Mouse (Mus musculus) liver, embryonic 11.5 days (tissue): ENCODE data around the gene Olfr250. TPM values are rescaled to one million over a fixed set of nuclear protein-coding genes. Genes with fewer than 3 reads are reported as not detected.
"Not testable (repeated sequence)": the region's sequence is repeated elsewhere in the genome, so short reads cannot be mapped to it uniquely, and the experiment has no call there.

Experiments used
- ATAC-seq: fragments of 200-750 bp; cut with Nextera tagmentation; replicated peaks from 2 replicates; pipeline ENCODE4 v1.8.0; 2017; ENCODE audit warnings: moderate number of reproducible peaks, mild to moderate bottlenecking, moderate TSS enrichment, moderate library complexity; ENCODE audit not compliant: low FRiP score
- DNase-seq: peaks from one replicate; pipeline ENCODE4 v3.0.0-alpha.2; 2017; ENCODE audit warnings: low spot score
- H3K27ac ChIP-seq: fragments of 300-500 bp; sonication (generic); 2 replicates; pipeline ENCODE4 v1.5.1; 2014; ENCODE audit warnings: mild to moderate bottlenecking, low read depth, low read length, control low read depth
- H3K27me3 ChIP-seq: fragments of 300-500 bp; sonication (generic); replicated peaks from 2 replicates; pipeline ENCODE4 v1.6.1; 2014; ENCODE audit warnings: low read length, mixed read lengths; ENCODE audit not compliant: control insufficient read depth, insufficient read depth
- H3K36me3 ChIP-seq: fragments of 300-500 bp; sonication (generic); 2 replicates; pipeline ENCODE4 v1.6.1; 2014; ENCODE audit warnings: mild to moderate bottlenecking, low read length, moderate library complexity, mixed read lengths; ENCODE audit not compliant: control insufficient read depth, insufficient read depth
- H3K4me1 ChIP-seq: fragments of 300-500 bp; sonication (generic); replicated peaks from 2 replicates; pipeline ENCODE4 v1.6.1; 2014; ENCODE audit warnings: low read length, mixed read lengths; ENCODE audit not compliant: control insufficient read depth, insufficient read depth
- H3K4me2 ChIP-seq: fragments of 300-500 bp; sonication (generic); 2 replicates; pipeline ENCODE4 v1.6.1; 2014; ENCODE audit warnings: mild to moderate bottlenecking, control low read depth, moderate library complexity
- H3K4me3 ChIP-seq: fragments of 300-500 bp; sonication (generic); 2 replicates; pipeline ENCODE4 v1.5.1; 2014; ENCODE audit warnings: low read depth, low read length, control low read depth
- H3K9ac ChIP-seq: fragments of 300-500 bp; sonication (generic); 2 replicates; pipeline ENCODE4 v1.6.1; 2014; ENCODE audit warnings: low read depth, low read length, control low read depth
- H3K9me3 ChIP-seq: fragments of 300-500 bp; sonication (generic); 2 replicates; pipeline ENCODE4 v1.6.1; 2016; ENCODE audit warnings: low read length, inconsistent platforms, mixed read lengths; ENCODE audit not compliant: control insufficient read depth
- WGBS: fragments of 180-500 bp; shearing (Covaris S2); extraction: QIAGEN DNeasy Blood & Tissue Kit; methylation state at CpG from one replicate; pipeline ENCODE4 v1.1.7; 2014; 5-methylcytosine and 5-hydroxymethylcytosine counted together
- polyA plus RNA-seq: library from polyadenylated mRNA; unstranded; fragments of >200 nt; fragmentation: Nextera tagmentation; extraction: Ambion mirVana; gene quantifications from 2 replicates; pipeline ENCODE4 v1.2.1, GENCODE M21; 2014

The Olfr250 gene
- not detected in 2 replicates for polyA plus RNA-seq

DNA sequence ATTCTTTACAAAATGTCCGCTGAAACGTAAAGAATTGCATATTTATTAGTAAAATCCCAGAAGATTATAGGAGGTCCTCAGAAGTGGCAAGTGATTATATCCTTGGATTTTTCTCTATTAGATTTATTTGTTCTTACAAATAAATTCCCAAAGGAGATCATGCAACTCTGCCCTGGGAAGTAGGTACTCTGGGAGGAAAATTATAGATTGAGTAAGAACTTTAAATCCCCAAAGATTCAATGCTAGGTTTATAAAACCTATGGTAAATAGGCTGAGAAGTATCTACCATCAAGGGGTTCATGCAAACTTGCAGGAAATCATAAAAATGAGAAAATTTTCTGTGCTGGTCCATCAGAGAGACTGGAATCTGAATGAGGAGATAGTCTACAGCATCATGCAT lies at the start of gene Olfr250:
Olfr250 (plus strand) TSS at position 301 of the 400 bp plus-strand sequence.
- Histone ChIP-seq H3K27me3 (no peaks in the 10 kb centered on the region), H3K4me1 (no peaks in the 10 kb centered on the region), H3K9ac (no peak within 1 kb of the TSS), H3K9me3 (no peaks in the 10 kb centered on the region), H3K4me2 (no peak within 1 kb of the TSS), H3K27ac (no peak within 1 kb of the TSS), H3K36me3 (no peaks in the 10 kb centered on the region), H3K4me3 (no peak within 1 kb of the TSS)
- no peak for DNase-seq
- 87% methylated on average over 2 of the region's 2 CpGs for WGBS
- ATAC-seq: no peak

DNA sequence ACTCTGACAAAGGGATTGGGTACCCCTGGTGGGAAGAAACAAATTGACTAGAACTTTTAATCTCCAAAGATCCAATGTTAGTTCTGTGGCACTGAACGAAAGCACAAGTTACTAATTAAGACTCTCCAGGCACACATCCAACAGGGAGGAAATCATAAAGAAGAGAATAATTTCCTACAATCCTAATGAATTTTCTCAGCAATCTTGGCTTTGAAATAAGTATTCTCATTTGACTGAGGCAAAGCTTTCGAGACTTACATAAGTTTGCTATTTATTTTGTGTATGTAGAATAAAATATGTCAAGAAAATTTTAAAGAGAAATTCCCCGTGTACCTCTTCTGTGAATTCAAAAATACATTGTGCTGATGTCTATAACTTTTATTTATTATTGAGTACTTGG lies 37.9 kb upstream of the Olfr250 start, which contains the start of gene Olfr25:
Olfr25 (plus strand) TSS at position 301 of the 400 bp plus-strand sequence.
- no peaks in the 10 kb centered on the region for H3K4me1 ChIP-seq
- H3K36me3 ChIP-seq: no peaks in the 10 kb centered on the region
- DNase-seq (no peak), ATAC-seq (no peak)
- no peak within 1 kb of the TSS for H3K4me3 ChIP-seq
- WGBS: 74% methylated on average over 3 of the region's 3 CpGs
- H3K27ac ChIP-seq: no peak within 1 kb of the TSS
- no peaks in the 10 kb centered on the region for H3K9me3 ChIP-seq
- H3K9ac ChIP-seq: no peak within 1 kb of the TSS
- no peak within 1 kb of the TSS for H3K4me2 ChIP-seq
- H3K27me3 ChIP-seq: no peaks in the 10 kb centered on the region

GRCm38 (mm10) chr9:38348111-38348510 lies 18.6 kb upstream of the Olfr250 start, which contains the start of gene Olfr898:
Gene Olfr898 (plus strand): TSS chr9:38348411.
- Histone ChIP-seq H3K36me3 (no peaks in the 10 kb centered on the region), H3K4me3 (no peak within 1 kb of the TSS), H3K9ac (no peak within 1 kb of the TSS), H3K4me2 (no peak within 1 kb of the TSS), H3K27me3 (no peaks in the 10 kb centered on the region), H3K27ac (no peak within 1 kb of the TSS), H3K9me3 (no peaks in the 10 kb centered on the region), H3K4me1 (no peaks in the 10 kb centered on the region)
- no peak for DNase-seq
- no peak for ATAC-seq
- 83% methylated on average over 4 of the region's 4 CpGs for WGBS

DNA sequence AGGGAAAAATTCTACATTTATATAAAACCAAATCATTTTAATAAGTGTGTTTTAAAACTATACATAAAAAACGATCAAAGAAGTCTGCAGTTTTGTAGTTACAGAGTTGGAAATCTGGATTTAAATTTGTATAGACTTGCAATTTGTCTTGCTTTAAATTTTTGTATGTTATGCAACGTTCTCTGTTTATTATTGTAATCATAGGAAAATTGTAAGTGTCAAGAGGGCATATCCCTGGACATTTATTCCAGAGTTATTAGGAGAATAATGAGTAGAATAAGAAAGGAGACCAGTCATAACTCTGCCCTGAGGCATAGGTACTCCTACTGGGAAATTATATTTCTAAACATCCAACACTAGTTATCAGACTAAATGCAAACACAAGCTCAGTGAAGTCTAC lies 10.1 kb downstream of the Olfr250 start, which contains the start of gene Olfr251:
Olfr251 (plus strand) TSS at position 301 of the 400 bp plus-strand sequence.
- H3K36me3 ChIP-seq: no peaks in the 10 kb centered on the region
- ATAC-seq (no peak), DNase-seq (no peak)
- H3K9ac ChIP-seq: no peak within 1 kb of the TSS
- H3K27ac ChIP-seq: no peak within 1 kb of the TSS
- 53% methylated on average over 2 of the region's 2 CpGs for WGBS
- no peaks in the 10 kb centered on the region for H3K4me1 ChIP-seq
- no peaks in the 10 kb centered on the region for H3K9me3 ChIP-seq
- no peaks in the 10 kb centered on the region for H3K27me3 ChIP-seq
- H3K4me2 ChIP-seq: no peak within 1 kb of the TSS
- no peak within 1 kb of the TSS for H3K4me3 ChIP-seq

GRCm38 (mm10) chr9:38401398-38401797 lies 34.7 kb downstream of the Olfr250 start, which contains the start of gene Olfr147:
Gene Olfr147 (plus strand): TSS chr9:38401698.
- Histone ChIP-seq H3K4me3 (no peak within 1 kb of the TSS), H3K4me1 (no peaks in the 10 kb centered on the region), H3K9ac (no peak within 1 kb of the TSS), H3K27me3 (no peaks in the 10 kb centered on the region), H3K9me3 (no peaks in the 10 kb centered on the region), H3K36me3 (no peaks in the 10 kb centered on the region), H3K4me2 (no peak within 1 kb of the TSS), H3K27ac (no peak within 1 kb of the TSS)
- ATAC-seq (no peak), DNase-seq (no peak)
- WGBS: 87% methylated on average over 1 of the region's 1 CpGs

DNA sequence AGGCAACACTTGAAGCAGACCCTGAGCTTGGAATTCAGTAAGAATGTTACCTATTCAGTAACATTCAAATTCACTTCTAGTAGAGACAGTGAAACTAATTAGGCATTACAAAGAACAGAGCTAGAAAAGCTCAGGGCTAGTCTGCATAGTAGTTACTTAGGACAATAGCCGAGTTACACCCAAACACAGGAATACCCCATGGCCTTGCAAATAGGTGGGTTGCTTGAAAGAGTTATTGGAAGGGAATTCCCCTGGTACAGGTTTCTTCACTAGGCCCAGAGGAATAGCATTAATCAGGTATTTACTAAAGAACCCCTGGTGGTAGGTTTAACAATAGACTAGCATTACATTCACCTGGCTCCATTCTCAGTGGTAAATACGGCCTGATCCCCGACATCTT lies 40.8 kb downstream of the Olfr250 start:
- H3K36me3 ChIP-seq, H3K4me2 ChIP-seq, H3K9me3 ChIP-seq, DNase-seq, H3K4me3 ChIP-seq, H3K27me3 ChIP-seq, H3K9ac ChIP-seq, H3K27ac ChIP-seq, ATAC-seq, H3K4me1 ChIP-seq: not testable (repeated sequence)
- 84% methylated on average over 3 of the region's 3 CpGs for WGBS

DNA sequence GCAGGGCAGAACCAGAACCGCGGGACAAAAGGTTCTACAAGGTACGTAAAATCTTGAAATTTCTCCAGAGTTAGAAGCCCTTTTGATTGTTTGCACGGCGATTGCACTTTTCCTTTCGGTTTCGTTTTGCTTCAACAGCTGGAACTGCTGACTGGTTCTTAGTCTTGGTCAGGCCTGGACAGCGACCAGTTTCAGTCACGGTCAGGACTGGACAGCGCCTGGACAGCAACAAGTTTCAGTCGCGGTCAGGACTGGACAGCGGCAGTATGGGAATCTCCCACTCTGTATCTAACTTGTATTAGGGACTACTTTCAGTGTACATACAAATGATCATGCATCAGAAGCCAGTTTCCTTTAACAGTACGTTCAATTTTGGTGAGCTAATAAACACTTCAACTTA lies 46.8 kb downstream of the Olfr250 start:
- not testable (repeated sequence) for H3K27me3 ChIP-seq, H3K9me3 ChIP-seq, H3K4me1 ChIP-seq, H3K27ac ChIP-seq, ATAC-seq, DNase-seq, H3K9ac ChIP-seq, H3K4me3 ChIP-seq, H3K36me3 ChIP-seq, H3K4me2 ChIP-seq
- 91% methylated on average over 14 of the region's 14 CpGs for WGBS

Other genes starting within 250 kb of the Olfr250 start
- not detected in 2 replicates for gene Olfr890, start 224.4 kb upstream of the Olfr250 start, polyA plus RNA-seq
- gene Olfr891, start 186.1 kb upstream of the Olfr250 start, polyA plus RNA-seq: not detected in 2 replicates
- gene Olfr893, start 158.5 kb upstream of the Olfr250 start, polyA plus RNA-seq: not detected in 2 replicates
- not detected in 2 replicates for gene Olfr894, start 148.8 kb upstream of the Olfr250 start, polyA plus RNA-seq
- not detected in 2 replicates for gene Olfr143, start 114.1 kb upstream of the Olfr250 start, polyA plus RNA-seq
- gene Olfr895, start 99.0 kb upstream of the Olfr250 start, polyA plus RNA-seq: not detected in 2 replicates
- not detected in 2 replicates for gene Olfr896-ps1, start 75.8 kb upstream of the Olfr250 start, polyA plus RNA-seq
- not detected in 2 replicates for gene Olfr25, start 37.8 kb upstream of the Olfr250 start, polyA plus RNA-seq
- not detected in 2 replicates for gene Olfr898, start 18.5 kb upstream of the Olfr250 start, polyA plus RNA-seq
- gene Olfr251, start 10.2 kb downstream of the Olfr250 start, polyA plus RNA-seq: not detected in 2 replicates
- gene Olfr147, start 34.8 kb downstream of the Olfr250 start, polyA plus RNA-seq: not detected in 2 replicates
- not detected in 2 replicates for gene Olfr901, start 62.6 kb downstream of the Olfr250 start, polyA plus RNA-seq
- gene Olfr902, start 80.8 kb downstream of the Olfr250 start, polyA plus RNA-seq: not detected in 2 replicates
- gene Olfr904, start 96.2 kb downstream of the Olfr250 start, polyA plus RNA-seq: not detected in 2 replicates
- not detected in 2 replicates for gene Olfr905, start 104.2 kb downstream of the Olfr250 start, polyA plus RNA-seq
- gene Olfr906, start 120.2 kb downstream of the Olfr250 start, polyA plus RNA-seq: not detected in 2 replicates
- gene Olfr907, start 128.9 kb downstream of the Olfr250 start, polyA plus RNA-seq: not detected in 2 replicates
- not detected in 2 replicates for gene Olfr911-ps1, start 154.7 kb downstream of the Olfr250 start, polyA plus RNA-seq
- not detected in 2 replicates for gene Olfr910, start 171.0 kb downstream of the Olfr250 start, polyA plus RNA-seq
- gene Olfr912, start 213.3 kb downstream of the Olfr250 start, polyA plus RNA-seq: not detected in 2 replicates
- gene Olfr913, start 225.9 kb downstream of the Olfr250 start, polyA plus RNA-seq: not detected in 2 replicates
- not detected in 2 replicates for gene Olfr914, start 238.2 kb downstream of the Olfr250 start, polyA plus RNA-seq